Mouse (Mus musculus): Measurements from ENCODE around the gene Pgrmc1.
A peak's percentile ranks its signal among the peaks of the same experiment; 100 is the strongest.

Gene Pgrmc1

DNA sequence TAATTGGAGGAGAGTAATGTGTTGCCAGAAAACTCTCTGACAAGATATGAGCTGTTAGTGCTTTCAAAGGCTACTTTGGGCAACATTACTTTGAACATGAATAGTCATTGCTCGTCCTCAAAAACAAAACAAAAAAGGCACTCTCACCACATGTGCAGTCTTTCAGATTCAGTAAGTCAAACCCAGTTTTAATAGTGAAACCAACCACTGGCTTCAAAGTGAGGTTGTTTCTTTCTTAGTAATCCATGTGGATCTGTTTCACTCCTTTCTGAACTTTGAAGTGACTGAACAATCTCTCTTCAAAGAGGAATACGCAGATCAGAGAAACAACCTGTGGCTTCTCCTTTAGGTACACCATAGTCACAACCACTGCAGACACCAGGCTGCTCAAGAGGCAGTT lies 11.1 kb downstream of the Pgrmc1 start:
- DNase-seq = no peak

DNA sequence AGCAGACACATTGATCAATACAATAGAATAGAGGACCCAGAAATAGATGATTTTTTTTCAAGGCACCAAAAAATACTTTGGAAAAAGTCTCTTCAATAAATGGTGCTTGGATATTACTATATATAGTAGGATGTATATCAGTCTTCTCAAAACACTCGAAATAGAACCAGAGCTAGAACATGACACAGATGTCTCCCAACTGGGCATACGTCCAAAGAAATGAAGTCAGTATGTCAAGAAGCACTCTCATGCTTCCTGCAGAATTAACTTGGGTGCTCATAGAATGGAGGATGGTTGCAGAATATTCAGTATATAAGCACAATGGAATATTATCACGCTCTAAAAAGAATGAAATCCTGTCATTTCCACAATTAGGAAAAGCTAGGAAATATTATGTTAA lies 30.1 kb downstream of the Pgrmc1 start:
- DNase-seq = no peak

DNA sequence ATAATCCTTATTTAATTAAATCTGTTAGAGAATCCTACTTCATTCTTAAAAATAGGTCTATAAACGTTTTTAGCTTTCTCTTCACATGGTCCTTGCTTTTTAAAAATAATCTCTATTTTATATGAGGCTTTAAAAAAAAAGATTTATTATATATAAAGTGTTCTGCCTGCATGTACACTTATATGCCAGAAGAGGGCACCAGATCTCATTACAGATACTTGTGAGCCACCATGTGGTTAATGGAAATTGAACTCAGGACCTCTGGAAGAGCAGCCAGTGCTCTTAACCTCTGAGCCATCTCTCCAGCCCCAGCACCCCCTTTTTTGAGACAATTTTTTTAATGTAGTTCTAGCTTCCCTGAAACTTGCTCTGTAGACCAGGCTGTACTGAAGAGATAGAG lies 32.8 kb downstream of the Pgrmc1 start:
- DNase-seq = no peak

DNA sequence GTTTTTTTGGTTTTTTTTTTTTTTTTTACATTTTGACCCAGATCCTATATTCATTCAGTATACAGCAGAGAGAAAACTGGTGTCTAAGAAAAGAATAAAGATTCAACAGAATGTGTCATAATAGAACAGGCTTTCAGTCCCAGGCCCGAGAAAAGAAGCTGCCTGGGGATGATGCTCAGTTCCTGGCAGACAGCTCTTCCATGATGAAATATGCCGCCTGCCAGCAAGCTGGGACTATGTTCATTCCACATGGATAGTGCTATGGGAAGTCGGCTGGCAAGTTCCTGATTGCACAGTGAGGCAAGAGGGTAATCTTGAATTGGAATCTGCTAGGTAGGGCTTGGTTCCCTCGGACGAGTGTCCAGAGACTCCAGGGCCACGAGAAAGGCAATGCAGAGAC lies 42.0 kb downstream of the Pgrmc1 start:
- DNase-seq = no peak

DNA sequence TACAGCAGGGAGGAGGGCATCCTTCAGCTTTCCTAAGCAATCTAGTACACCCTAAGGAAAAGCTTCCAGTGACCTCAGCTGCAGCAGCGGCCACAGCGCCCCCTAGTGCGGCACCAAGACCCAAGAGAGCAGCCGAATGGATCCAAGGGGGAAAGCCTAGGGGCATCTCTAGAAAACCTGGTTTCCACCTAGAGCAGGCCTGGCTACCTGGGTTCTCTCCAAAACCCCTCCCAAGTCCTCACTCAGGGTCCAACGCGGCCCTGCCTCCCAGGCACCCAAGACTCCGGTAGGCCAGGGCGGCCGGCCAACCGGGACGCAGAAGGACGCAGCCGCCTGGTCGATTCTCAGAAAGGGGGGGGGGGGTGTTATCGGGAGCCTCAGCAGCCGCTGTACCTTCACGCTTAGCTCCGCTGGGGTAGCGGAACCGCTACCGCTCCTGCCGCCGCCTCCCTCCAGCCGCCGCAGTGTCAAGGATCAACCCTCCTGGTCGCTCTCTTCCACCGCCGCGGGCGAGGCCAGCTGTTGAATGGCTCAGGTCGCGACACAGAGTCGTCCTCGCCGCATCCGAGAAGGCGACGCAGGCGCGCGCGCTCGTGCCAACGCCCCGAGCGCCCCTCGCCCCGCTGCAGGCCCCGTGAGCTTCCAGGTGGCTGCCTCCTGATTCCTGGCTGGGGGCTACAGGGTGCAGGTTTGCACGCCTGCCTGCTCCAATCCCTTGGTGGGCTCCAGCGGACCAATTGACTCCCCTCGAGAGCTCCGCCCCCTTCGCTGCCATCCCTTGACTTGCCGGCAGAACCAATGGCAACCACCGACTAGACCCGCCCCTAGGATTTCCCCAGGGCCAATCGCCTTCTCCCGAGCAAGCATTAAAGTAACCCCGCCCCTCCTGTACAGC lies 46.9 kb downstream of the Pgrmc1 start, which contains the start of gene Akap17b:
Gene Akap17b (minus strand): TSS at position 739 of the 895 bp plus-strand sequence.
- peak; percentile 81 for DNase-seq

Data from thymus, postnatal 25 days (tissue).